ENCODE assay signal across 9 mouse cellular contexts in genomic region chr11:94992754-94993606, GRCm38 (mm10). TPM values are rescaled to one million over a fixed set of nuclear protein-coding genes. Genes with fewer than 3 reads are reported as not detected.
DNase-seq lines count a peak whose midpoint lies in the region; ATAC-seq and TF ChIP-seq lines count a peak whose summit lies in the region.
"Had no signal": no experiment of that assay in that cellular context is flagged by ENCODE, and none has a peak within 500 bp of the region (broad histone marks: within the 10 kb centered on the region; RNA-seq: fewer than 3 reads in every experiment).

No protein-coding gene starts in this region.

- peak overlapping the region; percentile 99 for H3K4me2 ChIP-seq in lung, embryonic 14.5 days

- 2% methylated on average over 22 of the region's 22 CpGs for WGBS in lung, embryonic 14.5 days

- H3K36me3 ChIP-seq in lung, embryonic 14.5 days (ENCODE audit: insufficient read depth) = peaks cover 32% of the 10 kb centered on the region

- H3K4me1 ChIP-seq in brown adipose tissue, adult 24 weeks (ENCODE audit: control insufficient read depth, insufficient read depth, insufficient read length, low read length) = peaks cover 38% of the 10 kb centered on the region
- peaks cover 35% of the 10 kb centered on the region for H3K4me1 ChIP-seq in lung, embryonic 14.5 days (ENCODE audit: insufficient read depth)

- H3K9ac ChIP-seq in lung, embryonic 14.5 days = peak overlapping the region; percentile 87

- peak overlapping the region; percentile 91 for H3K27ac ChIP-seq in brown adipose tissue, adult 24 weeks (replicated peaks; ENCODE audit: low read depth, low read length)
- H3K27ac ChIP-seq in lung, embryonic 14.5 days (ENCODE audit: low read depth) = peak overlapping the region; percentile 42; the same call in 1 of the 2 replicates

- no peaks in the 10 kb centered on the region for H3K27me3 ChIP-seq in lung, embryonic 14.5 days (ENCODE audit: insufficient read depth, low read length)

- H3K4me3 ChIP-seq in brown adipose tissue, adult 24 weeks (ENCODE audit: insufficient read depth, low read depth, low read length) = peak overlapping the region; percentile 93
- peak overlapping the region; percentile 89 for H3K4me3 ChIP-seq in lung, embryonic 14.5 days (ENCODE audit: low read depth, low read length)

- no peak for ATAC-seq in lung, embryonic 14.5 days (ENCODE audit: insufficient read depth)
- 0 out of 2 replicates have a peak, but pooled peaks have one; percentile 7 for ATAC-seq in neutrophil, adult 5-6 weeks (ENCODE audit: extremely low read depth, insufficient number of reproducible peaks, low FRiP score, poor library complexity, severe bottlenecking)
- no peak for ATAC-seq in megakaryocyte-erythroid progenitor cell, adult 5-6 weeks (replicated peaks; ENCODE audit: low FRiP score, low TSS enrichment, poor library complexity, severe bottlenecking)

- peak; percentile 67 to 69 for DNase-seq in right cerebral cortex, postnatal 10 days (ENCODE audit: low spot score in 2 of 2)
- no peak for DNase-seq in right cerebral cortex, postnatal 36 days (ENCODE audit: low spot score in 2 of 2)
- DNase-seq in gastrocnemius, postnatal 25 days = peak; percentile 61
- peak; percentile 67 for DNase-seq in kidney, adult 18-20 months
- peak; percentile 67 for DNase-seq in lung, embryonic 14.5 days

- no peaks in the 10 kb centered on the region for H3K9me3 ChIP-seq in lung, embryonic 14.5 days (ENCODE audit: low read depth, low read length)

- TF ChIP-seq CTCF in lung, embryonic 14.5 days (IDR thresholded peaks at IDR 0.05; ENCODE audit: low read depth) = no peak

RNA-seq across cellular contexts. Expression of gene Ppp1r9b, which starts 2.1 kb away (rescaled TPM):
- polyA plus RNA-seq in brown adipose tissue, adult 24 weeks (2012; ENCODE audit: insufficient read depth, insufficient read length, missing spikeins) = 70.8 and 83.5 TPM in 2 replicates
- 10 to 100 TPM; 21.8 to 30.0 TPM for total RNA-seq in gastrocnemius, postnatal 25 days (2021)
- 13.0 and 14.3 TPM in 2 replicates for polyA plus RNA-seq in lung, embryonic 14.5 days (2014; fragmentation: Nextera tagmentation; extraction: Ambion mirVana)
- 118 and 120 TPM in 2 replicates for total RNA-seq in neutrophil, adult 5-6 weeks (2017)
- 121 and 137 TPM in 2 replicates for total RNA-seq in megakaryocyte-erythroid progenitor cell, adult 5-6 weeks (2014; fragmentation: Nextera tagmentation)
- total RNA-seq in megakaryocyte-erythroid progenitor cell, adult 5-6 weeks (2017) = 174 and 229 TPM in 2 replicates

RNA-seq across cellular contexts. Expression of gene Samd14, which starts 16.7 kb away (rescaled TPM):
- 0.59 and 0.67 TPM in 2 replicates for polyA plus RNA-seq in brown adipose tissue, adult 24 weeks (2012; ENCODE audit: insufficient read depth, insufficient read length, missing spikeins)
- under 1 TPM; 0.61 to 0.80 TPM for total RNA-seq in gastrocnemius, postnatal 25 days (2021)
- 22.7 and 24.5 TPM in 2 replicates for polyA plus RNA-seq in lung, embryonic 14.5 days (2014; fragmentation: Nextera tagmentation; extraction: Ambion mirVana)
- 0.81 and 3.1 TPM in 2 replicates for total RNA-seq in neutrophil, adult 5-6 weeks (2017)
- total RNA-seq in megakaryocyte-erythroid progenitor cell, adult 5-6 weeks (2014; fragmentation: Nextera tagmentation) = 69.9 and 89.1 TPM in 2 replicates
- total RNA-seq in megakaryocyte-erythroid progenitor cell, adult 5-6 weeks (2017) = 29.0 and 30.8 TPM in 2 replicates

RNA-seq across cellular contexts. Expression of gene Sgca, which starts 16.9 kb away (rescaled TPM):
- 6.5 and 6.9 TPM in 2 replicates for polyA plus RNA-seq in brown adipose tissue, adult 24 weeks (2012; ENCODE audit: insufficient read depth, insufficient read length, missing spikeins)
- 100 to 1,000 TPM; 255 to 276 TPM for total RNA-seq in gastrocnemius, postnatal 25 days (2021)
- 0.35 TPM in 1 of 2 replicates, not detected in the other for polyA plus RNA-seq in lung, embryonic 14.5 days (2014; fragmentation: Nextera tagmentation; extraction: Ambion mirVana)
- not detected in 2 replicates for total RNA-seq in neutrophil, adult 5-6 weeks (2017)
- not detected in 2 replicates for total RNA-seq in megakaryocyte-erythroid progenitor cell, adult 5-6 weeks (2014; fragmentation: Nextera tagmentation)
- total RNA-seq in megakaryocyte-erythroid progenitor cell, adult 5-6 weeks (2017) = not detected in 2 replicates

RNA-seq across cellular contexts. Expression of gene Hils1, which starts 25.6 kb away (rescaled TPM):
- polyA plus RNA-seq in brown adipose tissue, adult 24 weeks (2012; ENCODE audit: insufficient read depth, insufficient read length, missing spikeins) = not detected in 2 replicates
- total RNA-seq in gastrocnemius, postnatal 25 days (2021) = not detected
- not detected in 2 replicates for polyA plus RNA-seq in lung, embryonic 14.5 days (2014; fragmentation: Nextera tagmentation; extraction: Ambion mirVana)
- total RNA-seq in neutrophil, adult 5-6 weeks (2017) = not detected in 2 replicates
- not detected in 2 replicates for total RNA-seq in megakaryocyte-erythroid progenitor cell, adult 5-6 weeks (2014; fragmentation: Nextera tagmentation)
- total RNA-seq in megakaryocyte-erythroid progenitor cell, adult 5-6 weeks (2017) = not detected in 2 replicates
- total RNA-seq: gastrocnemius, postnatal 4 days had no signal

RNA-seq across cellular contexts. Expression of gene Pdk2, which starts 48.2 kb away (rescaled TPM):
- 224 and 274 TPM in 2 replicates for polyA plus RNA-seq in brown adipose tissue, adult 24 weeks (2012; ENCODE audit: insufficient read depth, insufficient read length, missing spikeins)
- 100 to 1,000 TPM; 351 to 396 TPM for total RNA-seq in gastrocnemius, postnatal 25 days (2021)
- polyA plus RNA-seq in lung, embryonic 14.5 days (2014; fragmentation: Nextera tagmentation; extraction: Ambion mirVana) = 24.5 and 27.4 TPM in 2 replicates
- 2.9 and 5.2 TPM in 2 replicates for total RNA-seq in neutrophil, adult 5-6 weeks (2017)
- 16.9 and 21.5 TPM in 2 replicates for total RNA-seq in megakaryocyte-erythroid progenitor cell, adult 5-6 weeks (2014; fragmentation: Nextera tagmentation)
- 3.2 and 5.2 TPM in 2 replicates for total RNA-seq in megakaryocyte-erythroid progenitor cell, adult 5-6 weeks (2017)

Comparison
In these comparisons a context has a peak if more than half of its experiments do, and no peak if none do; other contexts are left out.
1. DNase-seq: peak in right cerebral cortex, postnatal 10 days (2 of 2), gastrocnemius, postnatal 25 days (single experiment), kidney, adult 18-20 months (single experiment) and lung, embryonic 14.5 days (single experiment); none in right cerebral cortex, postnatal 36 days (0 of 2).
2. RNA of gene Sgca, which starts 16.9 kb away (total RNA-seq): 255 to 276 TPM in gastrocnemius, postnatal 25 days; not detected in neutrophil, adult 5-6 weeks and not detected in megakaryocyte-erythroid progenitor cell, adult 5-6 weeks; every median in the first group is over 100 times any median in the second.